Mouse (Mus musculus) midbrain, embryonic 14.5 days (tissue): ENCODE measurements around the gene Map6. TPM values are rescaled to one million over a fixed set of nuclear protein-coding genes. Genes with fewer than 3 reads are reported as not detected.

Experiments
- ATAC-seq: fragments of 200-750 bp; cut with Nextera tagmentation; 2 replicates; pipeline ENCODE4 v1.8.0; 2017; ENCODE audit warnings: moderate number of reproducible peaks, moderate library complexity; ENCODE audit not compliant: low FRiP score, low TSS enrichment
- DNase-seq: peaks from one replicate; pipeline ENCODE4 v3.0.0-alpha.2; 2015
- H3K27ac ChIP-seq: fragments of 300-500 bp; sonication (generic); replicated peaks from 2 replicates; pipeline ENCODE4 v1.5.1; 2014; ENCODE audit warnings: mild to moderate bottlenecking, low read depth, low read length, moderate library complexity
- H3K27me3 ChIP-seq: fragments of 300-500 bp; sonication (generic); 2 replicates; pipeline ENCODE4 v1.6.1; 2014; ENCODE audit warnings: low read length, control low read depth, mixed read lengths; ENCODE audit not compliant: control insufficient read depth, insufficient read depth
- H3K36me3 ChIP-seq: fragments of 300-500 bp; sonication (generic); 2 replicates; pipeline ENCODE4 v1.6.1; 2014; ENCODE audit warnings: low read length, control low read depth; ENCODE audit not compliant: control insufficient read depth, insufficient read depth
- H3K4me1 ChIP-seq: fragments of 300-500 bp; sonication (generic); 2 replicates; pipeline ENCODE4 v1.6.1; 2014; ENCODE audit warnings: mild to moderate bottlenecking, antibody characterized with exemption, low read length, control low read depth; ENCODE audit not compliant: control insufficient read depth, insufficient read depth
- H3K4me2 ChIP-seq: fragments of 300-500 bp; sonication (generic); 2 replicates; pipeline ENCODE4 v1.6.1; 2014; ENCODE audit warnings: mild to moderate bottlenecking, low read length, moderate library complexity
- H3K4me3 ChIP-seq: fragments of 300-500 bp; sonication (generic); replicated peaks from 2 replicates; pipeline ENCODE4 v1.5.1; 2014; ENCODE audit warnings: low read depth, low read length
- H3K9ac ChIP-seq: fragments of 300-500 bp; sonication (generic); replicated peaks from 2 replicates; pipeline ENCODE4 v1.6.1; 2014; ENCODE audit warnings: mild to moderate bottlenecking, low read length, moderate library complexity
- H3K9me3 ChIP-seq: fragments of 300-500 bp; sonication (generic); 2 replicates; pipeline ENCODE4 v1.6.1; 2016; ENCODE audit warnings: low read length, control low read depth, mixed read lengths; ENCODE audit not compliant: control insufficient read depth
- WGBS: fragments of 180-500 bp; shearing (Covaris S2); extraction: QIAGEN DNeasy Blood & Tissue Kit; methylation state at CpG from one replicate; pipeline ENCODE4 v1.1.7; 2014; 5-methylcytosine and 5-hydroxymethylcytosine counted together
- polyA plus RNA-seq: library from polyadenylated mRNA; unstranded; fragments of >200 nt; fragmentation: Nextera tagmentation; extraction: Ambion mirVana; gene quantifications from 2 replicates; pipeline ENCODE4 v1.2.1, GENCODE M21; 2014

Map6 gene
- 94.4 and 102 TPM in 2 replicates for polyA plus RNA-seq

DNA sequence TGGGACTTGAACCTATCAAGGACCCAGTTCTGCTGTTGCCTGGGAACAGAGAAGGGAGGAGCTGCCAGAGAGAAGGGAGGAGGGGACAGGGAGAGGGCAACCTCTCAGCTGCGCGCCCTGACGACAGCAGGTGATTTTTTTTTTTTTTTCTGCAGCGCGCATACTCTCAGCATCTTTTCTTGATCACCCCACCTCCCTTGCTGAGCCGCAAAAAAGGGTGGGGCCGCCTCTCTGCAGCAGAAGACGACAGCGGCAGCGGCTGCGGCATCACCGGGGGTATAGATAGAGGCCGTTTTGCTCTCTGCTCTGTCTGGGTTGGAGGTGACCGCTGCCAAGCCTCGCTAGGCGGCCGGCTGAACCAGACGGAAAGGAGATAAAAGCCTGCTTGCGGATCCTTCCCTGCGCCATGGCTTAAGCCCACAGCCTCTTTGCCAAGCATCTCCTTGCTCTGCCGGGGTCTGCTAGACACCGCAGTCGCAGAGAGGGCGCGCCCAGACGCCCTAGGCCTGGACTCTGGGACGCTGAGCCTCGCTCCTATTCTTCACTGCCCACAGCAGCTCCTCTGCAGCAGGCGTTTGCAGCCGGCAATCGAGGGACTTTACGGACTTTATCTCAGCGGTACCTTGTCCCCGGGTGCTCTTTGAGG, at the start of gene Map6:
Gene Map6, plus strand, starts transcription at position 197 of the 646 bp plus-strand sequence.
- Histone ChIP-seq H3K9me3 (no peaks in the 10 kb centered on the region), H3K36me3 (0 out of 2 replicates have a peak, but pooled peaks cover 4% of the 10 kb centered on the region), H3K4me1 (peaks cover 30% of the 10 kb centered on the region), H3K27me3 (no peaks in the 10 kb centered on the region), H3K4me3 (peak within 1 kb of the TSS; percentile 84), H3K4me2 (peak within 1 kb of the TSS; percentile 97), H3K9ac (peak within 1 kb of the TSS; percentile 79), H3K27ac (peak within 1 kb of the TSS; percentile 98)
- WGBS = under 1% methylated on average over 34 of the region's 34 CpGs
- DNase-seq = peak; percentile 91
- peak; percentile 79 for ATAC-seq

DNA sequence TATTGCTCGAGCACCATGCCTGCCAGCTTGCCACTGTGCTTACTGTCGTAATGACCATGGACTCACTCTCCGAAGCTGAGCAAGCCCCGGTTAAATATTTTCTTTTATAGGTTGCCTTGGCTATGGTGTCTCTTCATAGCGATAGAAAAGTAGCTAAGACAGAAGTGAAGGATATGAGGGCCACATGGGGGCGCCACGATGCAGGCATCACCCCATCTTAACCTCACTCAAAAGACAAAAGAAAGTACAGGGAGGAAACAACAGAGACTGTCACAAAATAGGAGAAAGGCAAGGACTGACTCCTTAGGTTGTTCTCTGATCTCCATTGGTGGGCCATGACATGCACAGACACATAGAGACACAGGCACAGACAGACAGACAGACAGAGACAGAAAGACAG, 43.0 kb upstream of the Map6 start:
- H3K27me3 ChIP-seq = no peaks in the 10 kb centered on the region
- WGBS = 60% methylated on average over 7 of the region's 7 CpGs

DNA sequence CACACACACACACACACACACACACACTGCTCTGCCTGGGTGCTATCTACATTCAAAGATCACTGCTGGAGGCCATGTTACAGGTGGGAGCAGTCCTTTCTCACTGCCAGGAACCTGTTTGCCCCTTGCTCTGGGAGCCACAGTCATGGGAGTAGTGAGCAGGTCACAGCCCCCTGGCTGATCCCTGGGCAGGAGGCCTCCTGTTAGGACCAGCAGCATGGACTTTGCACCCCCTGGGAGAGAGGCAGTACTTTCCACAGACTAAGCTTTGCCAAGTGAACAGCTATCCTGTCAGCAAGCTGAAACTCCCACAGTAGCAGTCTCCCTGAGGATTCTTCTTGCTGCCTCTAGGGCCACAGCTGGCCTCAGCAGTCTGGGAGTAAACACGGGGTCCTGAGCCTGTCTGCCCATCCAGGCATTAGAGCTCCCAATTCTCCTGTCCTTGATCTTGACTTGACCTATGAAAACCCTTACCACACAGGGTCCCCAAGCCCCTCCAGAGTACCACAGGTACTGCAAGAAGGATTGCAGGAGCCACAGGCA, 42.5 kb upstream of the Map6 start:
- ATAC-seq (no peak), DNase-seq (no peak)
- H3K27me3 ChIP-seq = no peaks in the 10 kb centered on the region
- H3K9me3 ChIP-seq = no peaks in the 10 kb centered on the region
- no peaks in the 10 kb centered on the region for H3K4me1 ChIP-seq
- no peak overlapping the region for H3K9ac ChIP-seq
- 43% methylated on average over 1 of the region's 1 CpGs for WGBS
- no peak overlapping the region for H3K4me2 ChIP-seq
- H3K27ac ChIP-seq = no peak overlapping the region
- H3K36me3 ChIP-seq = no peaks in the 10 kb centered on the region
- no peak overlapping the region for H3K4me3 ChIP-seq

More for the DNA sequence above, 43.0 kb upstream of the Map6 start:
- Histone ChIP-seq H3K4me2 (no peak overlapping the region), H3K9ac (no peak overlapping the region), H3K9me3 (no peaks in the 10 kb centered on the region), H3K4me1 (no peaks in the 10 kb centered on the region), H3K27ac (no peak overlapping the region), H3K36me3 (no peaks in the 10 kb centered on the region), H3K4me3 (no peak overlapping the region)
- no peak for DNase-seq
- ATAC-seq = no peak

DNA sequence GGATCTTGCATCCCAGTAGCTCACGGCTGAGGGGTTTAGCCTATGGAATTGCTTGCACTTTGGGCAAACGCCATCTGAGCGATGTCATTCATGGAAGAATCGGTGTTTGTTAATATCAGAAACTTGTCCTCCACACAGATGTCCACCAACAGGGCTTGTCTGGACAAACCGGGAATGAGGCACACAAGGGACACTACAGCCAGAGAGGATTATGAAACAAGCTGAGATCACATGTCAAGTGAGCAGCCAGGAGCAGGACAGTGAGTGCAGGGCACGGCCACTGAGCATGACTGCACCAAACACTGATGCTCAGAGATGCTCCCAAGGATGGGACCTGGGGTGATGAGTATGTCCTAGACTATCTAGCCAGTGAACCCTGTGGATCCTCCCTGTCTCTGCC, 41.8 kb upstream of the Map6 start:
- no peak overlapping the region for H3K4me2 ChIP-seq
- no peaks in the 10 kb centered on the region for H3K9me3 ChIP-seq
- ATAC-seq (no peak), DNase-seq (no peak)
- no peak overlapping the region for H3K9ac ChIP-seq
- H3K4me3 ChIP-seq = no peak overlapping the region
- no peaks in the 10 kb centered on the region for H3K4me1 ChIP-seq
- H3K27me3 ChIP-seq = no peaks in the 10 kb centered on the region
- 71% methylated on average over 6 of the region's 6 CpGs for WGBS
- H3K36me3 ChIP-seq = no peaks in the 10 kb centered on the region
- H3K27ac ChIP-seq = no peak overlapping the region

DNA sequence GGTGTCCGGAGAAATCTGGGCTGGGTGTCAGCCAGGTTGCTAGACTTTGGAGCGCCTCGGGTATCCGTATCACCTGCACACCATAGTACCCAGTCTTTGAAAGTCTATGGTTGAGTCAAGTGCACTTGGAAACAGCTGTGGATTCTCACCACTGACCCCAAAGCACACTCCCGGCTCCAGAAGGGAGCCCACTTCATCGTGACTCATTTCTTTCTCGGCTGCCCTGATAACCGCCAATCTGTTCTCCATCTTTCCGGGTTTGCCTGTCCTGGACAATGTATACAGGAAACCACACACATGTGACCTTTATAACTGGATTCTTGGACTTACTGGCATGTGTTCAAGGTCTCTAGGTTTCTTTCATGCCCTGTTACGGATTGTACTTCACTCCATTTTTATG, 40.6 kb upstream of the Map6 start:
- Histone ChIP-seq H3K9ac (no peak overlapping the region), H3K27me3 (no peaks in the 10 kb centered on the region), H3K9me3 (no peaks in the 10 kb centered on the region), H3K4me2 (no peak overlapping the region), H3K27ac (no peak overlapping the region), H3K4me1 (no peaks in the 10 kb centered on the region), H3K36me3 (no peaks in the 10 kb centered on the region), H3K4me3 (no peak overlapping the region)
- ATAC-seq = no peak
- 96% methylated on average over 10 of the region's 10 CpGs for WGBS
- no peak for DNase-seq

DNA sequence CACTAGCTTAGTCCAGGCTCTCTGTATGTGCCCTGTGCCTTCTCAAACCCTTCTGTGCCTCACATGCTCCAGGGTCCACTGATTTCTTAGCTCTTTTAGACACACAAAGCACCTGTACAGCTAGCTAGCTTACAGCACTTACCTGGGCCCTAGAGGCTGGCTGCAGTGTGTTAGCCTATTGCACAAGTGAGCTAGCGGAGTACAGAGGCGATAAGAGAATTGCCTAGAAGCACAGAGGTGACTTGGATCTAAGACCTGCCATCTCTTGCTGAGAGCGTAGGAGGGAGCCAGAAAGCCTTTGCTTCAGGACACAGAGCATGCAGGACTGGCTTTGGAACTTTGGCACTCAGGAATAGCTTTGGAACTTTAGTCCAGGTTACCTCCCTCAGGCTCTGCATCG, 40.0 kb upstream of the Map6 start:
- Histone ChIP-seq H3K4me2 (no peak overlapping the region), H3K9me3 (no peaks in the 10 kb centered on the region), H3K4me3 (no peak overlapping the region), H3K27ac (no peak overlapping the region), H3K4me1 (no peaks in the 10 kb centered on the region), H3K36me3 (no peaks in the 10 kb centered on the region), H3K9ac (no peak overlapping the region), H3K27me3 (no peaks in the 10 kb centered on the region)
- WGBS = 95% methylated on average over 4 of the region's 4 CpGs
- DNase-seq = no peak
- ATAC-seq = no peak

DNA sequence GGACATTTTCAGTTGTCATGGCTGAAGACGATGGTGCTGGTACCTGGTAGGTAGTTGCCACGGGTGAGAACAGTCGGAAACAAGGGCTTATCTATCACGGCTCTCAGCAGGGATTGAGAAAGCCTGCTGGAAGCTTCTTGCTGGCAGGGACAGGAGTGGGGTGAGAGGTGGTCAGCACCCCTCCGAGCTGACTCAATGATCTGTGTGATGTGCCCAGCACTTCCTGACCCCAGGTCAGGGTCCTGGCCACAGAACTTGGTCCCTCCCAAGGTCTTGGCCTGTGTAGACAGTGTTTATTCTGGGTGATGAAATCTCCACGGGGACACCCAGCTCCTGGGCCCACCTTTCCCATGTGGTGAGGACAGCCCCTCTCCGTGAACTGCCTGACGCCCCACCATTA, 38.4 kb upstream of the Map6 start:
- H3K4me3 ChIP-seq = no peak overlapping the region
- no peaks in the 10 kb centered on the region for H3K36me3 ChIP-seq
- H3K4me2 ChIP-seq = no peak overlapping the region
- no peak for DNase-seq
- H3K27me3 ChIP-seq = no peaks in the 10 kb centered on the region
- 82% methylated on average over 8 of the region's 8 CpGs for WGBS
- no peak for ATAC-seq
- H3K27ac ChIP-seq = no peak overlapping the region
- no peak overlapping the region for H3K9ac ChIP-seq
- H3K9me3 ChIP-seq = no peaks in the 10 kb centered on the region
- H3K4me1 ChIP-seq = no peaks in the 10 kb centered on the region

DNA sequence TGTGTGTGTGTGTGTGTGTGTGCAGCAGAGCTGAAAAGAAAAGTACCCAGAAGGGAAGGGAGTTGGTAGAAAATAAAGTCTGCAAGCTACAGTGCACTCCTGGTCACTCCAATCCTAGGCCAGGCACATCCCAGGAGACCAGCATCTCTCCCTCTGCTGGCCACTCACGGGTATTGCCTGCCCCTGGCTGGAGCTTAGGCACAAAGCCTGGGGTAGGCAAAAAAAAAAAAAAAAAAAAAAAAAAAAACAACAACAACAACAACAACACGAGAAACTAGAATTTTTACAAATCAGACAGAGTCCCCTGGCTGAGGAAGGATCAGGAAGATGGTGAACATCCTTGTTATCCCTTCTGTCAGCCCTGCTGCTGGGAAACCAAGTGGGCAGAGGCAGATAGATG, 37.8 kb upstream of the Map6 start:
- WGBS = 14% methylated on average over 2 of the region's 2 CpGs
- Histone ChIP-seq H3K27me3 (no peaks in the 10 kb centered on the region), H3K9me3 (no peaks in the 10 kb centered on the region), H3K4me2 (no peak overlapping the region), H3K27ac (no peak overlapping the region), H3K4me3 (no peak overlapping the region), H3K4me1 (no peaks in the 10 kb centered on the region), H3K9ac (no peak overlapping the region), H3K36me3 (no peaks in the 10 kb centered on the region)
- ATAC-seq = no peak
- peak; percentile 72 for DNase-seq

DNA sequence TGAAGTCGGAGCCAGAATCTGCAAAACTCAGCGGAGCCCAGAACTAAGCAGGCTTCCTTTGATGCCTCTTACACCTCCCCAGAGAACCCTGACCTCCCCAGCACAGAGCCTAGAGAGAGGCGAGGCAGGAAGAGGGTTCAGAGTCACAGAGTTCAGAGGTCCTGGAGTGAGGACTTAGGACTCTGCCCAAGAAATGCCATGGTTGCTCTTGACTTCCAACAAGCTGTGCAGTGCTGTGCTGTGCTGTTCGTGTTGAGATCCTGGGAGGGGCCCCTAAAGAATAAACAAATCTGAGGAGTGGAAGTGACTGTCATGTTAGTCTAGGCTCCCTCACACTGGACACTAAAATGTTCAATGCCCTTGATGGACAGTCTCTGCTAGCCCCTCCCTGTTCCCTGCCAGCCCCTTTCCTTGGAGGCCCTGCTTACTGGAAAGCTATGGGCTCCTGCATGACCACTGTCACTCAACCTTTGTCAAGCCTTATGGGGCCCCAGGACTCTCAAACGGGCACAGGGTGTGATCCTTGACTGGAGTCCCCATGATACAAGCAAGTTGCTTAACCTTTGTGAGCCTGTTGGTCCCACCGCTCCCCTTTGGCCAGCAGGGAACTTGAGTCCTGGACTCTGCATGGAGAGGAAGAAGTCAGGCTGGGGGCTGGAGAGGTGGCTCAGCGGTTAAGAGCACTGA, 37.0 kb upstream of the Map6 start:
- Histone ChIP-seq H3K4me3 (no peak overlapping the region), H3K9ac (no peak overlapping the region), H3K27me3 (no peaks in the 10 kb centered on the region), H3K36me3 (no peaks in the 10 kb centered on the region), H3K4me1 (no peaks in the 10 kb centered on the region), H3K27ac (no peak overlapping the region), H3K4me2 (no peak overlapping the region), H3K9me3 (no peaks in the 10 kb centered on the region)
- ATAC-seq (no peak), DNase-seq (no peak)
- 79% methylated on average over 7 of the region's 7 CpGs for WGBS
